Mouse (Mus musculus) cortical plate, adult 2 months (tissue): Measurements from ENCODE around the gene Mcemp1. TPM values are rescaled to one million over a fixed set of nuclear protein-coding genes. Genes with fewer than 3 reads are reported as not detected.

ENCODE experiments used
- H3K27ac ChIP-seq: fragments of 200-500 bp; 2 replicates; pipeline ENCODE4 v1.5.1; 2012; ENCODE audit warnings: low read length, control low read depth, inconsistent platforms; ENCODE audit not compliant: insufficient read depth
- H3K4me1 ChIP-seq: fragments of 200-500 bp; 2 replicates; pipeline ENCODE4 v1.6.1; 2011; ENCODE audit warnings: low read length; ENCODE audit not compliant: control insufficient read depth, insufficient read depth
- H3K4me3 ChIP-seq: fragments of 200-500 bp; 2 replicates; pipeline ENCODE4 v1.5.1; 2011; ENCODE audit warnings: mild to moderate bottlenecking, low read length, control low read depth; ENCODE audit not compliant: insufficient read depth
- CTCF ChIP-seq: fragments of 200-500 bp; IDR thresholded peaks from 2 replicates; pipeline ENCODE4 v1.5.1; 2011; ENCODE audit warnings: mild to moderate bottlenecking, control low read depth, low read length; ENCODE audit not compliant: insufficient read depth; ENCODE audit errors: extremely low read depth
- POLR2A ChIP-seq: fragments of 200-500 bp; IDR thresholded peaks from 2 replicates; pipeline ENCODE4 v1.6.1; 2011; ENCODE audit warnings: mild to moderate bottlenecking, low read length, control low read depth; ENCODE audit not compliant: insufficient read depth; ENCODE audit errors: extremely low read depth
- polyA plus RNA-seq: library from polyadenylated mRNA; depleted of rRNA; stranded (reverse); fragments of >200 nt; gene quantifications from 2 replicates; pipeline ENCODE4 v1.2.3, GENCODE M21; 2012; rRNA removed

The Mcemp1 gene
- 0.19 and 0.26 TPM in 2 replicates for polyA plus RNA-seq

DNA sequence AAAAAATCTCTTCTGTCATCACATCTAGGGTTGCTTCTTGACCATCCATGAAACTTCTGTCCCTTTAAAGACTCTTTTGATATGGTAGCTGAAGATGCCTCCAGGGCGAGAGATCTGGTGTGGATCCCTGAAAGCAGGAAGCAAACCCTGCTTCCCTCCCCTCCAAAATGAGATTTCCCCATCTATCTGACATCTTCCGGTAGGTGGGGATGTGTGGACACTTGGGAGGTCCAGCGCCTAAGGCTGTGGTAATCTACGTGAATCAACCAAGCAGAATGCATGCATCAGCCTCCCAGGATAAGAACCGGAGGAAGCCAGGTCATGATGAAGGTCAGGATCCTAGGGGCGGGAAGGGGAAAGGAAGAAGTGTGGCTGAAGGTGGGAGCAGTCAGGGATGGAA, at the start of gene Mcemp1:
Gene Mcemp1 (plus strand): TSS at position 248 of the 400 bp plus-strand sequence.
- TF ChIP-seq CTCF: no peak
- no peak for TF ChIP-seq POLR2A
- Histone ChIP-seq H3K4me3 (no peak within 1 kb of the TSS), H3K27ac (no peak within 1 kb of the TSS), H3K4me1 (no peaks in the 10 kb centered on the region)

DNA sequence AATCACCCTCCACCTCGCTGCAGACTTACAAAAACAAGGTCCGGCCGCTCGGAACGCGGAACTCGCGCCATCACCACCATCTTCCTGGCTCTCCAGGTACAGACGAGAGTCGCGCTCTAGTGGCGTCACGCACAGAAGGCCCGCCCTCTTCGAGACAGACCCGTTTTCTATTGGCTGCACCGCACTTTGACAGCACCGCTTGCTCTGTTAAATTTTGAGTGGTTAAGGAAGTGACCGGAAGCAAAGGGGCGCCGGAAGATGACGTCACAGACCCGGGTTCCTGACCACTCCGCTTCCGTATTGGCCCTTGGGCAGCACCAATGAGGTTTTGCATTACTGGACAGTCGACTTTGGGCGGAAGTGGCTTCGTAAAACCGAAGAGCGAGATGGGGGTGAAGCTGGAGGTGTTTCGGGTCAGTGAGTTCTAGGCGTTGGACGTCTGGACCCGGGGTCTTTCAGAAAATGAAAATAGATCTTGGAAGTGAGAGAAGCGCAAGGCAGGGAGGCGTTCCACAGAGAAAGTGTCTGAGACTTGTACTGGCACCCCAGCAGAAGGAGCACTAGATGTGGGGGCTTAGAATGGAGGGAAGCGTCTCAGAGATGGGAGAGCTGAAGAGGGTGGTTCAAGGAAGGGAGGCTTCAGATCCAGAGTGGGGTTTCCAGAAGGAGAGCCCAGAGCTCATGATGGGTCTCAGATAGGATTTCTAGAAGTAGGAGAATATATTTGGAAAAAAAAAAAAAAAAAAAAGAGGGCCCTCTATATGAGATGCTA, 44.2 kb upstream of the Mcemp1 start, which contains the start of the genes Xab2 and Pet100:
Gene Xab2 (minus strand): TSS at position 118 of the 772 bp plus-strand sequence.
Gene Pet100 (plus strand): TSS at position 350 of the 772 bp plus-strand sequence.
- Histone ChIP-seq H3K27ac (no peak within 1 kb of the TSS), H3K4me3 (peak within 1 kb of the TSS; percentile 67), H3K4me1 (peaks cover 2% of the 10 kb centered on the region; the same call in 1 of the 2 replicates)
- TF ChIP-seq POLR2A (peak; percentile 72), CTCF (no peak)

DNA sequence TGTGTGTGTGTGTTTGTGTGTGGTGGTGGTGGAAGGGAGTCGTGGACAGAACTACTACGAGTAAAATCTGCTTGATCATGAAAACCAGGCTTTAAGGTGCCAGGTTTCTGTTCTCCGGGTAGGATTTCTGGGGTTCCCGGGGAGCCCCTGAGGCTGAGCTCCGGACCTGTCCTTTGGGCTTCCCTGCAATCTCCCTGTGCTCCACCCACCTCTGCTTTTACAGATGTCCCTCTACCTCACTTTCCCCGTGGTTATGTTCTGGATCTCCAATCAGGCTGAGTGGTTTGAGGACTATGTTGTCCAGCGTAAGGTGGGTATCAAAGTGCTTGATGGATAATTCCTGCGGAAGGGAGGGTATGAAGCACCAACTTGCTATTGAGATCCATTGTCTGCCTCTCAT, 43.4 kb upstream of the Mcemp1 start:
- no peak for TF ChIP-seq CTCF
- TF ChIP-seq POLR2A: no peak
- no peak overlapping the region for H3K27ac ChIP-seq
- H3K4me3 ChIP-seq: peak overlapping the region; percentile 67
- peaks cover 2% of the 10 kb centered on the region; the same call in 1 of the 2 replicates for H3K4me1 ChIP-seq

DNA sequence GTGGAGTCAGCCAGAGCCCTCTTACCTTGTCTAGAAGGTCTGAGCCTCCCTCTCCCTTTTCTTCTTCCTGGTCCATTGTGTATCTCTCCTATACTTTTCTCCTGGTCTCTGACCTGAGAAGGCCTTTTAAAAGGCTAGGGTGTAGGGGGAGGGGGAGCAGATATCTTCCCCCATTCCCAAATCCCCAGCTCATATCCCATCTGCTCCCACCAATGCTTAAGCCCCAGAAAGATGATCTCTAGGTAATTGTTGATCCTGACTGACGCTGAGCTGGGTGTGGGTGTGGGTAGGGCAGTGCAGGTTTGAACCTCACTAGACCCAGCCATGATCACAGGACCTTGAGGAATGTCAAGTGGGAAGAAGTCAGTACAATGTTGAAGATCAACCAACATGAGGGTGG, 40.1 kb upstream of the Mcemp1 start, which contains the start of gene Pcp2:
Gene Pcp2 (minus strand): TSS at position 101 of the 400 bp plus-strand sequence.
- Histone ChIP-seq H3K27ac (no peak within 1 kb of the TSS), H3K4me1 (peaks cover 2% of the 10 kb centered on the region; the same call in 1 of the 2 replicates), H3K4me3 (no peak within 1 kb of the TSS)
- TF ChIP-seq CTCF: no peak
- TF ChIP-seq POLR2A: no peak

DNA sequence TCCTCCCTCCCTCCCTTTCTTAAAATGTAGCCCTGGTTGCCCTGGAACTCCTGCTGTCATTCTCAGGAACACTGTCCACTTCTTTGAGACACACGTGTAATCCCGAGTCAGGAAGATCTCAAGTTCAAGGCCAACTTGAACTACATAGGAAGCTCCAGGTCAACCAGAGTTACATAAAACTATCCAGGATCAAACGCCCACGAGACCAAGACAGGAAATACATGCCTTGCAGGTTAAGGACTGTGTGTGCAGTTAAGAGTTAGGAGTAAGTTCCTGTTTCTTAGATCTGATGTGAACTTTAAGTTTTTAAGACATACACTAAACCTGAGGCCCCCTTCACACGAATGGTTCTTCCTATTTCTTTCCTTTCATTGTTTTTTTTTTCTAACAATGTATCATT, 38.6 kb upstream of the Mcemp1 start:
- H3K27ac ChIP-seq: no peak overlapping the region
- H3K4me3 ChIP-seq: no peak overlapping the region
- peaks cover 2% of the 10 kb centered on the region; the same call in 1 of the 2 replicates for H3K4me1 ChIP-seq
- TF ChIP-seq CTCF (no peak), POLR2A (no peak)

DNA sequence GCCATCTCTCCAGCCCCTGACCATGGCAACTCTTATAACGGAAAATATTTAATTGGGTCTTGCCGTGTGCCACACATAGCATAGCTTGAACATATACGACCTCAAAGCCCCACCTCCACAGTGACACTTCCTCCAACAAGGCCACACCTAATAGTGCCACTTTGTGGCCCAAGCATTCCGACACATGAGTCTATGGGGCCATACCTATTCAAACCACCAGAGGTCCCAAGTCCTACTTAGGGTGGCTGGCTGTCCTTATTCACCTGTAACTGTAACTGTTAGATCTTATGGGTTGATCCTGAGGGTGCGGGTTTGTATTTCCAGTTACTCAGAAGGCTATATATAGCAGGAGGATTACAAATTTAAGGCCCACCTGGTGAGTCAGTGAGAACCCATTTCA, 37.5 kb upstream of the Mcemp1 start:
- Histone ChIP-seq H3K4me1 (no peaks in the 10 kb centered on the region), H3K4me3 (no peak overlapping the region), H3K27ac (no peak overlapping the region)
- TF ChIP-seq POLR2A (no peak), CTCF (peak; percentile 38; the same call in 1 of the 2 replicates)

DNA sequence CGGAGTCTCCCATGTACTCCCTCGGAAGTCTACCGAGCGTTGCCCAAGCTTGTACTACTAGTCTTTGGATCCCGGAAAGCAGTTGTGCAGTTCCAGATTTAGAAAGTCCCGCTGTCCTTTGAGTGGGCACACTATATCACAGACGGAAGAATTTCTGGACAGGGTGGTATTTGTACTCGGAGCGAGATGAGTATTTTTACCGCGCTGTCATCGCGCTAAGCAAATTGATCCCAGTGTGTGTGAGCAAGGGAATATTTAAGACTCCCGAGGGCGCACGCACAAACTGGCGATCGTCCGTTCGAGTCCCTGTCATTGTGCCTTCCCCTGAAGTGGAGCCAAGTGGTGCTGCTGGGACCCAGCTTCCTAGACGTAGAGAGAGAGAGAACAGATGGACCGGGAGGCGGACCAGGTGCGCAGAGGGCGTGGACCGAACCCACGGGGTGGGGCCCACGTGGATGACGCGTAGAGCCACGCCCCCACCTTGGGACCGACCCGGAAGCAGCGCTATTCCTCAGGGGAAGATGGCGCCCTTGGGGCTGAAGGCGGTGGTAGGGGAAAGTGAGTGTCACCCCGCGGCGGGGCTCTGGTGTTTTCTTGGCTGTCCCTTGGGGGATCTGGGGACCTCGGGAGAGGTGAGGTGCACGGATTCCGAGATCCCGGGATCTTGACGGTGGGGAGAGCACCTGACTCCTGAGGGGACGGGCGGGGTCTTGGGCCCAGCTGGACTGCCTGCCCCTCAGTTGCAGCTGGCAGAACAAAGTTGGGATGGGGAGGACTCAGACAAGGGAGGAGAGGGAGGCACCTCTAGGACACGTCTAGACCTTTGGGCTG, 34.7 kb upstream of the Mcemp1 start, which contains the start of gene Stxbp2:
Gene Stxbp2 (plus strand): TSS at position 309 of the 831 bp plus-strand sequence.
- no peak within 1 kb of the TSS for H3K27ac ChIP-seq
- TF ChIP-seq CTCF (no peak), POLR2A (no peak)
- no peaks in the 10 kb centered on the region for H3K4me1 ChIP-seq
- H3K4me3 ChIP-seq: peak within 1 kb of the TSS; percentile 49

DNA sequence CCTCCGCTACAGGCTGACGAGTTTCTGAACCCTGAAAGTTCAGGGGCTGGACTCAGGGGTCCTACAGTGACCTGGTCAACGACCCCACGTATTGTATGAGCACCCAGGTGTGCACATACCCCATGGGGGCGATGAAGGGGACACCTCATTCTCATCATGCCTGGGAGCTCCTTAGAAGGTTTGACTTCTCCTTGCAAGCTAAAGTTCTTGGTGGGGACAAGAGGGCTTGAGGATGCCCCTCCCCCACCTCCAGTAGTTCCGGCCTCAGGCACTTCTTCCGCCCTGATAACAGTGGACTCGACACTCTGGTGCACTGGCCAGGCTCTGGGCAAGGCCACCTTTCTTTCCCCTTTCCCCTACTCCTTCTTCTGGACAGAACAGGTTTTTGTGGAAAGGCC, 34.1 kb upstream of the Mcemp1 start:
- H3K4me3 ChIP-seq: peak overlapping the region; percentile 49
- no peak for TF ChIP-seq POLR2A
- no peak overlapping the region for H3K27ac ChIP-seq
- no peaks in the 10 kb centered on the region for H3K4me1 ChIP-seq

DNA sequence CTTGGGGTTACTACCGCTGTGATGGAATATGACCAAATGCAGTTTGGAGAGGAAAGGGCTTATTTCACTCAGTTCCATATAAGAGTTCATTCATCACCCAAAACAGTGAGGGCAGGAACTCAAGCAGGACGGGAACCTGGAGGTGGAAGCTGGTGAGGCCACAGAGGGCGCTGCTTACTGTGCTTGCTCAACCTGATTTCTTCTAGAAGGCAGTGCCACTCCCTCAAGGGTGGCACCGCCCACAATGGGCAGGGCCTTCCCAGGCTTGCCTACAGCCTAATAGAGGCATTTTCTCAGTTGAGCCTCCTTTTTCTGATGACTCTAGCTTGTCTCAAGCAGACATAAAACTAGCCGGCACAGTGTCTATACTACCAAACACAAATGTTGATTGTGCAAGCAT, 19.8 kb upstream of the Mcemp1 start:
- H3K4me3 ChIP-seq: no peak overlapping the region
- TF ChIP-seq POLR2A: no peak
- TF ChIP-seq CTCF: no peak
- no peak overlapping the region for H3K27ac ChIP-seq
- H3K4me1 ChIP-seq: no peaks in the 10 kb centered on the region
